Mouse (Mus musculus) MEL (cell line): ENCODE results near the gene Tnrc18. TPM values are rescaled to one million over a fixed set of nuclear protein-coding genes. Genes with fewer than 3 reads are reported as not detected.

Experiments
- DNase-seq: peaks from one replicate; pipeline ENCODE4 v3.0.0; 2011; ENCODE audit warnings: low read depth, low spot score
- H3K27ac ChIP-seq: 2 replicates; pipeline ENCODE4 v1.5.1; 2012; ENCODE audit warnings: low read depth, mild to moderate bottlenecking, control low read depth, low read length, moderate library complexity; ENCODE audit not compliant: control insufficient read depth
- H3K27me3 ChIP-seq, 2 experiments: fragments of 150-350 bp in 1 of 2; sonication (generic) in 1 of 2; 2 replicates each; pipeline ENCODE4 v1.6.1; 2012; ENCODE audit warnings: low read length in 2 of 2, mild to moderate bottlenecking in 2 of 2, improper control_type of control experiment in 1 of 2, moderate library complexity in 1 of 2; ENCODE audit not compliant: insufficient read depth in 2 of 2, control insufficient read depth in 1 of 2
- H3K36me3 ChIP-seq, 2 experiments: 2 replicates each; pipeline ENCODE4 v1.6.1; 2012 to 2014; ENCODE audit warnings: low read length in 2 of 2, improper control_type of control experiment in 1 of 2, inconsistent platforms in 1 of 2, mild to moderate bottlenecking in 1 of 2; ENCODE audit not compliant: insufficient read depth in 2 of 2, control insufficient read depth in 1 of 2
- H3K4me1 ChIP-seq, 2 experiments: fragments of 150-350 bp in 1 of 2; sonication (generic) in 1 of 2; 2 replicates each; pipeline ENCODE4 v1.6.1; 2012; ENCODE audit warnings: low read length in 2 of 2, improper control_type of control experiment in 1 of 2, mild to moderate bottlenecking in 1 of 2; ENCODE audit not compliant: insufficient read depth in 2 of 2, control insufficient read depth in 1 of 2
- H3K4me3 ChIP-seq, 2 experiments: fragments of 150-350 bp in 1 of 2; sonication (generic) in 1 of 2; 2 replicates each; pipeline ENCODE4 v1.5.1; 2012; ENCODE audit warnings: low read depth in 2 of 2, low read length in 2 of 2, mild to moderate bottlenecking in 2 of 2, moderate library complexity in 2 of 2, control low read depth in 1 of 2, improper control_type of control experiment in 1 of 2; ENCODE audit not compliant: control insufficient read depth in 1 of 2, insufficient read depth in 1 of 2
- H3K79me2 ChIP-seq: 2 replicates; pipeline ENCODE4 v1.6.1; 2012; ENCODE audit warnings: mild to moderate bottlenecking, low read length, moderate library complexity; ENCODE audit not compliant: control insufficient read depth, poor library complexity, insufficient read depth
- H3K9ac ChIP-seq: 2 replicates; pipeline ENCODE4 v1.6.1; 2012; ENCODE audit warnings: low read depth, mild to moderate bottlenecking, control low read depth, low read length, moderate library complexity; ENCODE audit not compliant: control insufficient read depth, poor library complexity, severe bottlenecking
- H3K9me3 ChIP-seq: fragments of 150-350 bp; sonication (generic); replicated peaks from 2 replicates; pipeline ENCODE4 v1.6.1; 2012; ENCODE audit warnings: mild to moderate bottlenecking, low read length, improper control_type of control experiment, moderate library complexity; ENCODE audit not compliant: insufficient read depth
- CHD1 ChIP-seq: IDR thresholded peaks from 2 replicates; pipeline ENCODE4 v1.6.1; 2012; ENCODE audit warnings: low read depth, mild to moderate bottlenecking, inconsistent platforms, low read length, improper control_type of control experiment
- CHD2 ChIP-seq: IDR thresholded peaks from 2 replicates; pipeline ENCODE4 v1.6.1; 2011; ENCODE audit warnings: low read length, improper control_type of control experiment
- CTCF ChIP-seq, 3 experiments: IDR thresholded peaks in 2 of 3; conservative IDR thresholded peaks in 1 of 3; 2 replicates each; pipeline ENCODE4 v1.5.1; 2011 to 2012; ENCODE audit warnings: low read length in 3 of 3, low read depth in 2 of 3, mild to moderate bottlenecking in 2 of 3, improper control_type of control experiment in 1 of 3, inconsistent platforms in 1 of 3, mixed read lengths in 1 of 3, moderate library complexity in 1 of 3; ENCODE audit not compliant: control insufficient read depth in 1 of 3, insufficient read depth in 1 of 3, poor library complexity in 1 of 3, severe bottlenecking in 1 of 3
- GATA1 ChIP-seq: IDR thresholded peaks from 2 replicates; pipeline ENCODE4 v1.6.1; 2011; ENCODE audit warnings: low read depth, low read length, improper control_type of control experiment
- JUND ChIP-seq: IDR thresholded peaks from 2 replicates; pipeline ENCODE4 v1.6.1; 2011; ENCODE audit warnings: low read depth, mild to moderate bottlenecking, improper control_type of control experiment, low read length
- MAX ChIP-seq: IDR thresholded peaks from 2 replicates; pipeline ENCODE4 v1.6.1; 2011; ENCODE audit warnings: low read length, improper control_type of control experiment
- MAZ ChIP-seq: IDR thresholded peaks from 2 replicates; pipeline ENCODE4 v1.6.1; 2012; ENCODE audit warnings: low read depth, mild to moderate bottlenecking, inconsistent platforms, low read length, improper control_type of control experiment
- MEF2A ChIP-seq: IDR thresholded peaks from 2 replicates; pipeline ENCODE4 v1.6.1; 2014; ENCODE audit warnings: low read depth, mild to moderate bottlenecking, inconsistent platforms, low read length, improper control_type of control experiment; ENCODE audit not compliant: poor library complexity, insufficient replicate concordance, severe bottlenecking; ENCODE audit errors: extremely low read depth
- MYC ChIP-seq: IDR thresholded peaks from 2 replicates; pipeline ENCODE4 v1.6.1; 2011; ENCODE audit warnings: low read depth, mild to moderate bottlenecking, low read length, improper control_type of control experiment, moderate library complexity
- NELFE ChIP-seq: IDR thresholded peaks from 2 replicates; pipeline ENCODE4 v1.6.1; 2011; ENCODE audit warnings: low read depth, low read length, improper control_type of control experiment
- NRF1 ChIP-seq: IDR thresholded peaks from 2 replicates; pipeline ENCODE4 v1.6.1; 2014; ENCODE audit warnings: low read depth, mild to moderate bottlenecking, inconsistent platforms, low read length, improper control_type of control experiment, moderate library complexity; ENCODE audit not compliant: poor library complexity, insufficient read depth, severe bottlenecking
- POLR2A ChIP-seq, 2 experiments: IDR thresholded peaks; 2 replicates each; pipeline ENCODE4 v1.6.1; 2011 to 2012; ENCODE audit warnings: low read length in 2 of 2, mild to moderate bottlenecking in 2 of 2, control low read depth in 1 of 2, improper control_type of control experiment in 1 of 2, low read depth in 1 of 2, moderate library complexity in 1 of 2; ENCODE audit not compliant: control insufficient read depth in 1 of 2, insufficient read depth in 1 of 2, poor library complexity in 1 of 2
- SIN3A ChIP-seq: IDR thresholded peaks from 2 replicates; pipeline ENCODE4 v1.6.1; 2012; ENCODE audit warnings: low read length, improper control_type of control experiment, inconsistent platforms
- TAL1 ChIP-seq: IDR thresholded peaks from 2 replicates; pipeline ENCODE4 v1.6.1; 2012; ENCODE audit warnings: mild to moderate bottlenecking, inconsistent platforms, low read length, moderate library complexity, mixed read lengths
- TCF12 ChIP-seq: IDR thresholded peaks from 2 replicates; pipeline ENCODE4 v1.6.1; 2014; ENCODE audit warnings: low read depth, mild to moderate bottlenecking, inconsistent platforms, low read length, improper control_type of control experiment, moderate library complexity
- UBTF ChIP-seq: IDR thresholded peaks from 2 replicates; pipeline ENCODE4 v1.6.1; 2012; ENCODE audit warnings: low read depth, mild to moderate bottlenecking, inconsistent platforms, low read length, improper control_type of control experiment, moderate library complexity, borderline replicate concordance; ENCODE audit not compliant: insufficient read depth
- USF2 ChIP-seq, 2 experiments: IDR thresholded peaks; 2 replicates each; pipeline ENCODE4 v1.6.1; 2011 to 2012; ENCODE audit warnings: improper control_type of control experiment in 2 of 2, low read length in 2 of 2, borderline replicate concordance in 1 of 2, inconsistent platforms in 1 of 2, low read depth in 1 of 2, mild to moderate bottlenecking in 1 of 2; ENCODE audit not compliant: insufficient read depth in 1 of 2
- ZMIZ1 ChIP-seq: IDR thresholded peaks from 2 replicates; pipeline ENCODE4 v1.6.1; 2012; ENCODE audit warnings: low read depth, mild to moderate bottlenecking, inconsistent platforms, low read length, improper control_type of control experiment, moderate library complexity
- ZNF384 ChIP-seq: IDR thresholded peaks from 2 replicates; pipeline ENCODE4 v1.6.1; 2012; ENCODE audit warnings: low read depth, mild to moderate bottlenecking, inconsistent platforms, low read length, improper control_type of control experiment
- polyA plus RNA-seq, 2 experiments: library from polyadenylated mRNA; stranded (reverse) in 1 of 2; unstranded in 1 of 2; fragments of >175 nt in 1 of 2; fragments of >200 nt in 1 of 2; gene quantifications; 2 replicates each; pipeline versions ENCODE4 v1.2.1 to v1.2.4; 2012; ENCODE audit warnings: low replicate concordance in 2 of 2, low read depth in 1 of 2; ENCODE audit not compliant: insufficient read length in 2 of 2, insufficient read depth in 1 of 2, missing spikeins in 1 of 2
- total RNA-seq: library from RNA; depleted of rRNA; stranded (reverse); fragments of 300-350 nt; gene quantifications from 2 replicates; pipeline ENCODE4 v1.2.3, GENCODE M21; 2012

Tnrc18 gene
- total and polyA plus RNA-seq, 3 experiments = 0.31 to 3.4 TPM; not detected in 1

DNA sequence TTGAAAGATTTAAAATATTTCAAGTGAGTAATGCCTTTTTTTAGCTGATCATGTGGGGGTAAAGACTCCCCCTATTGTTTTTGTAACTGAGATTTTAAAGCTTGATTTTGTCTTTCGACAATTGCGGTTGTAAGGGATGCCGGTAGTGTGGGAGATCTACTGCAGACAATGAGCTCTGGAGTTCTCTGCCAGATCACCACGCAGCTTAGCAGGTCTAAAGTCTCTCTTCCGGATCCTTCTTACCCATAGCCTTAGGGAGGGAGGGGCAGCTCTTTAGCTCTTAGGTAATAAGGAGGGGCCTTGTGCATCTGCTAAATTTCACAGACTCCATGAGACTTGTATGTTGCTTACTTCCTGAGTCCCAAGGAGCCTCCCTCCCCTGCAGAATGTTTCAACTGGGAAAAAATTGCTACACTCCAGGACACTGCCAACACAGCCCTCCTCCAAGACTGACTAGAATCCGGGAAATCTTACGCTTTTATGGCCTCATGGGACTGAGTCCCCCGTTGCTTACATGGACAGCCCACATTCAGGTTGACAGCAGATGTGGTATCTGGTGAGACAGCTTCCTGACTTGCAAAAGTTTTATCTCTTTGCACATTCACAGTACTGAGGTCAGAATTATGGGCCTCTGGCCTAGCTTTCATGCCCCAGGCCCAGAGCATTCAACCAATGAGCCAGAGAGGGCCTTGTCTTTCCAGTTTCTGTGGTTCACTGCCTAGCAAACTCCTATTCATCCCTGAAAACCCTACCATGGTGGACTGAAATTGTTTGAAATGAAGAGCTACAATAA, 16.4 kb upstream of the Tnrc18 start (continued):
- TF ChIP-seq NELFE (no peak), NRF1 (no peak), GATA1 (no peak)

DNA sequence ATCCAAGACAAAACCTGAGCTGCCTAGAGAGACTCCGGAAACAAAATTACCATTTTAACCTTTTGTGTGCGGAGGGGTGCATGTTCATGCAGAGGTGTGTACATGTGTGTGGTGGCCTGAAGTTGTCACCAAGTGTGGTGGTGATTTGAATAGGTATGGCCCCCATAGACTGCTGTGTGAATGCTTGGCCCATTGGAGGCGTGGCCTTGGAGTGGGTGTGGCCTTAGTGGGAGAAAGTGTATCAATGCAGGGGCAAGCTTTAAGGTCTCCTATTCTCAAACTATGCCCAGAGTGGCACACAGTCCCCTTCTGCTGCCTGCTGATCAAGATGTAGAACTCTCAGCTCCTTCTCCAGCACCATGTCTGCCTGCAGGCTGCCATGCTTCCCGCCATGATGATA, 8.7 kb upstream of the Tnrc18 start:
- DNase-seq = no peak
- no peaks in the 10 kb centered on the region for H3K9me3 ChIP-seq
- H3K36me3 ChIP-seq = no peaks in the 10 kb centered on the region
- H3K4me1 ChIP-seq = no peaks in the 10 kb centered on the region
- no peak overlapping the region for H3K9ac ChIP-seq
- H3K4me3 ChIP-seq = no peak overlapping the region
- H3K27ac ChIP-seq = no peak overlapping the region
- no peaks in the 10 kb centered on the region for H3K27me3 ChIP-seq
- no peak for TF ChIP-seq MEF2A
- TF ChIP-seq MAZ = no peak
- no peak for TF ChIP-seq USF2 (IDR thresholded peaks at IDR 0.05; ENCODE audit: borderline replicate concordance in 1 of 2, insufficient read depth in 1 of 2, low read depth in 1 of 2, low read length in 2 of 2)
- TF ChIP-seq CHD2 = no peak
- no peak for TF ChIP-seq CHD1
- no peak for TF ChIP-seq NELFE
- no peak for TF ChIP-seq ZNF384
- TF ChIP-seq MYC = no peak
- no peak for TF ChIP-seq ZMIZ1
- H3K79me2 ChIP-seq = no peaks in the 10 kb centered on the region

DNA sequence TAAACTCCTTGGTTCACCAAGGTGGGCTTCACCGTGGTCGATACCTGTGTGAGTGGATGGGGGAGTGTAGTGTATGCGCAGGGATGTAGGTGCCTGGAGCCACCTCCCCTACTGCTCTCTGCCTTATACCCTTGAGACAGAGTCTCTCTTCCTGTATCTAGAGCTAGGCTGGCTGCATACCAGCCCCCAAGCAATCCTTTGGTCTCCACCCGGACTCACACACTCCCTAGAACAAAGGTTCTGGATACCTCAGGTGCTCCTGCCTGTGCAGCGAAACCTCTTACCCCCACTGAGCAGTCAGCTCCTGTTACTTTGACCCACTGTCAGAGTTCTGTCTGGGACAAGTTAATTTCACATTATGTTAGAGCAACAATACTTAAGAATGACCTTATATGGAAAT, 8.2 kb upstream of the Tnrc18 start:
- Histone ChIP-seq H3K27me3 (no peaks in the 10 kb centered on the region), H3K27ac (no peak overlapping the region), H3K9ac (no peak overlapping the region), H3K4me1 (no peaks in the 10 kb centered on the region), H3K79me2 (no peaks in the 10 kb centered on the region), H3K4me3 (no peak overlapping the region), H3K36me3 (no peaks in the 10 kb centered on the region), H3K9me3 (no peaks in the 10 kb centered on the region)
- DNase-seq = no peak
- TF ChIP-seq CHD1 = no peak

DNA sequence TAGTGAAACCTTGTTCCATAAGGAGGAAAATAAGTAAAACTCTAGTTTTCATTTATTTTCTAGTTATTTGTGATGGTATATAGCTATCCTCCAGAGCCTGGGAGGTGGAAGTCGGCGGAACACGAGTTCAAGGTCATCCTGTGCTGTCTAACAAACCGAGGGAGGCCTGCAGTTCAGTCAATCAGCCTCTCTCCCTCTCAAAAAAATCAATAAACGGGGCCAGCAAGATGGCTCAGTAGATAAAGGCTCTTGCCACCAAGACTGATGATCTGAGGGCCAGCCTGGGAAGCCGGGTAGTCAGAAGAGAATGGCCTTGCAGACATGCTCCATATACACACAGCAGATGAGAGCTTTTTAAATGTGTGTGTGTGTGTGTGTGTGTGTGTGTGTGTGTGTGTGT, 6.6 kb upstream of the Tnrc18 start:
- DNase-seq = no peak
- H3K9ac ChIP-seq = no peak overlapping the region
- no peaks in the 10 kb centered on the region for H3K9me3 ChIP-seq
- H3K27me3 ChIP-seq = no peaks in the 10 kb centered on the region
- no peaks in the 10 kb centered on the region for H3K36me3 ChIP-seq
- H3K79me2 ChIP-seq = no peaks in the 10 kb centered on the region
- no peak for TF ChIP-seq TAL1
- TF ChIP-seq MAX = no peak
- TF ChIP-seq POLR2A (IDR thresholded peaks at IDR 0.05; ENCODE audit: control insufficient read depth in 1 of 2, insufficient read depth in 1 of 2, low read depth in 1 of 2, low read length in 2 of 2, poor library complexity in 1 of 2) = no peak
- TF ChIP-seq SIN3A = no peak
- no peak for TF ChIP-seq CTCF (IDR thresholded peaks at IDR 0.05 in 2 of 3, conservative IDR thresholded peaks at IDR 0.05 in 1 of 3; ENCODE audit: control insufficient read depth in 1 of 3, insufficient read depth in 1 of 3, low read depth in 2 of 3, low read length in 3 of 3, poor library complexity in 1 of 3, severe bottlenecking in 1 of 3)
- no peak for TF ChIP-seq UBTF
- TF ChIP-seq ZMIZ1 = no peak
- no peak for TF ChIP-seq JUND
- TF ChIP-seq TCF12 = no peak
- H3K4me1 ChIP-seq = no peaks in the 10 kb centered on the region
- H3K4me3 ChIP-seq = no peak overlapping the region
- no peak overlapping the region for H3K27ac ChIP-seq
